Mouse (Mus musculus): ENCODE data around the gene Ttll7. TPM values are rescaled to one million over a fixed set of nuclear protein-coding genes. Genes with fewer than 3 reads are reported as not detected.

Ttll7 gene
- polyA plus RNA-seq, 1 experiment from 2014 or later, result 1.7 TPM

DNA sequence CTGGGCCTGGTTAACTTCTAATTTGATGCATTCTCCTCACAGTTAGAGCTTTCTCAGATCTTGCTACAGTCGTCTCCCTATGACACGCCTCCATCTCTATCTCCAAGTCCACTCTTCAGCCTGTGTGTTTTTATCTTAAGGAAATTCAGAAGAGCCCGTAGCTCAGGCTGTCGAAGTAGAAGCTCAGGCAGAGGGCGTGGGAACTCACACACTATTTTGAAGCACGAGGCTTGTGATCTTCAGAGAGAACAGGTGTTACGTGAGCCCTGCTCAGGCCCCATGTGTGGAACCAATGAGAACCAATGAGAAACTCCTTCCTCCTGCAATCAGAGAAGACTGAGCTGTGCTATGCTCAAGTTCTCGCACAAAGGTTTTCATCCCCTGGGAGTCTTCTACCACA is 65.7 kb downstream of the Ttll7 start:
- no peak overlapping the region for H3K9ac ChIP-seq
- 53% methylated on average over 8 of the region's 8 CpGs for WGBS

DNA sequence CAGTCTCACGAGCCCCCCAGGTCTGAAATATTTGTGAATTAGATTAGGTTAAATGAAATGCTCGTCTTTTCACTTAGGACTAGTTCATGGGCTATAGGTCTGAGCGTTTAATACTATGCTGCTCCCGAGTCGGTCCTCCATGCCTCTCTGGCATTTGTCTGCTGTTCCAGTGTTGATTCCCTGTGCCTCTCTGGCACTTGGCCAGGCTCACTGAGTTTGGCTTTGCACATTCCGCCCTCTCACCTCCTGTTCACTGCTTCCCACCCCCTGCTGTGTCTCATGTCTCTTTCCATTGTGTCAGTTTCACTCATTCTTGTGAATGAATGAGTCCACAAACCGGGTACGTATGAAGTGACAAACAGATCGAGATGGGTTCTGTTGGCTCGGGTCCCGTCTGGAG is 66.2 kb downstream of the Ttll7 start:
- H3K4me1 ChIP-seq, result no peaks in the 10 kb centered on the region
- H3K9ac ChIP-seq, result no peak overlapping the region
- no peak for ATAC-seq (ENCODE audit: insufficient number of reproducible peaks, low FRiP score, low TSS enrichment, low read depth)
- 78% methylated on average over 11 of the region's 11 CpGs for WGBS
- H3K4me2 ChIP-seq, result no peak overlapping the region
- no peak overlapping the region for H3K27ac ChIP-seq
- no peaks in the 10 kb centered on the region for H3K9me3 ChIP-seq
- no peaks in the 10 kb centered on the region for H3K36me3 ChIP-seq
- no peak overlapping the region for H3K4me3 ChIP-seq
- H3K27me3 ChIP-seq, result no peaks in the 10 kb centered on the region

More for the DNA sequence above, 65.7 kb downstream of the Ttll7 start:
- no peak overlapping the region for H3K4me3 ChIP-seq
- no peaks in the 10 kb centered on the region for H3K36me3 ChIP-seq
- H3K4me1 ChIP-seq, result no peaks in the 10 kb centered on the region
- no peak overlapping the region for H3K4me2 ChIP-seq
- H3K9me3 ChIP-seq, result no peaks in the 10 kb centered on the region
- H3K27me3 ChIP-seq, result no peaks in the 10 kb centered on the region
- no peak overlapping the region for H3K27ac ChIP-seq
- no peak for ATAC-seq (ENCODE audit: insufficient number of reproducible peaks, low FRiP score, low TSS enrichment, low read depth)

DNA sequence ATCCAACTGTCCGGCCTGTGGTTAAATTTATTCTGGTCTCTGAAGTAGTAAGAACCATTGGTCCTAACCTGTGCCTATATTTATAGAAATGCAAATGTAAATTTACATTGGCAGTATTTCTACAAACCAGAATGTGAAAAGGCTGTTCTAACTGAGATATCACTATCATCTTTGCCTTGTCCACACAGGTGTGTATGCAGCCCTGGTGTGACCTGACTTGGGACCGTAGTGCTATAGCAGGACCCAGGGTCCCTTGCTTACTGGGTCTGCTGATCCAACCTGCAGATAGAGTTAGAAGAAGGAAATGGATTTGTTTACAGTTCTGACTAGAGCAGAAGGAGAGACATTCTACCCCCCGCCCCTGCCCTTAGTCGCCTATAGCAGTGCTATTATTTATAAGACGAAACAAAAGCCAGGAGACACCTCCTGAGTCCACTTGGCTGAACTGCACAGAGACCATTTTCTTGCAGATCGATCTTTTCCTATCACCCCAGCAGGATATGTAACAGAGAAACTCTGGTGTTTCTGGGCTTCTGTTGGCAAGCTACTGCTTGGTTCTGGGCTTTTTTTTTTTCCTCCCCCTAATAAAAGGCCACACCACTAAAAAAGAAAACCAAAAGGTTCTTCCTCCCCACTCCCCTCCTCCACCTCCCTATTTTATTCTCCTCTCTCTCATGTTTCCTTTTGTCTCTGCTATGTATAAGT is 75.3 kb downstream of the Ttll7 start:
- Histone ChIP-seq H3K4me2 (no peak overlapping the region), H3K36me3 (no peaks in the 10 kb centered on the region), H3K27me3 (no peaks in the 10 kb centered on the region), H3K27ac (no peak overlapping the region), H3K4me3 (no peak overlapping the region), H3K9me3 (no peaks in the 10 kb centered on the region), H3K9ac (no peak overlapping the region), H3K4me1 (no peaks in the 10 kb centered on the region)
- no peak for ATAC-seq (ENCODE audit: insufficient number of reproducible peaks, low FRiP score, low TSS enrichment, low read depth)
- 81% methylated on average over 6 of the region's 6 CpGs for WGBS

DNA sequence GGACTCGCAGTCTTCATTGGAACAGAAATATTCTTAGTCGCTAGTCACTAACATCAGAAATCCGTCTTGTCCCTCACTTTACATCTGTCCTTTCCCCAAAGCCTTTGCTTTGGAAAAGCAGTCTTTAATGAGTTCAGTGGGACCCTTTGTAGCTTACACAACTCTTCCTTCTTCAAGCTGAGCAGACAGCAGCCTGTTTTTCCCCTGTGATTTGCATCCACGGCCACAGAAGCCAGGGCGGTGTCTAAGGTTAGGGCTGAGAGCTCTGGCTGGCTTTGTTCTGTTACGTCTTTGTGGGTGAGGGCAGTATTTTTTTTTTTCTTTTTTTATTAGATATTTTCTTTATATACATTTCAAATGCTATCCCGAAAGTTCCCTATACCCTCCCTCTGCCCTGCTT is 76.0 kb downstream of the Ttll7 start:
- no peak overlapping the region for H3K4me3 ChIP-seq
- H3K9ac ChIP-seq, result no peak overlapping the region
- H3K36me3 ChIP-seq, result no peaks in the 10 kb centered on the region
- H3K27me3 ChIP-seq, result no peaks in the 10 kb centered on the region
- H3K4me1 ChIP-seq, result no peaks in the 10 kb centered on the region
- H3K27ac ChIP-seq, result no peak overlapping the region
- no peak overlapping the region for H3K4me2 ChIP-seq
- H3K9me3 ChIP-seq, result no peaks in the 10 kb centered on the region
- 88% methylated on average over 7 of the region's 7 CpGs for WGBS
- no peak for ATAC-seq (ENCODE audit: insufficient number of reproducible peaks, low FRiP score, low TSS enrichment, low read depth)

DNA sequence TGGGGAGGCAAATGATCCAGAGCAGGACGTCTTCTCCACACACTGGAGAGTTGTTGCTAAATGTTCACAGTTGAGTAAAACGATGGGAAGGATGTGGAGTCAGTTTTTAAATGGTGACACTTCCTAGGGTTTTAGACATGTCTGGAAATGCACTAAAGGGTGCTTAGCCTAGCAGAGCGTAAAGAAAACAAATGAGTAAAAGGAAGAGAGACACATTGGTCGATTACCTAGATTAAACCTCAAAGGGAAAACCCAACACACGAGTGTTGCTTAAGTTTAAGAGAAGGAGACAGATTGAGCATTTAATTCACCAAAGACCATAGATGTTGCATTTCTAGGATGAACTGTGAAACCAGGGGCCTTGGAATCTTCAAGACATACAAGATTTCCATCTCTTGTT is 76.8 kb downstream of the Ttll7 start:
- Histone ChIP-seq H3K9me3 (no peaks in the 10 kb centered on the region), H3K4me1 (no peaks in the 10 kb centered on the region), H3K27ac (no peak overlapping the region), H3K36me3 (no peaks in the 10 kb centered on the region), H3K4me3 (no peak overlapping the region), H3K27me3 (no peaks in the 10 kb centered on the region), H3K9ac (no peak overlapping the region), H3K4me2 (no peak overlapping the region)
- ATAC-seq (ENCODE audit: insufficient number of reproducible peaks, low FRiP score, low TSS enrichment, low read depth), result no peak
- 78% methylated on average over 5 of the region's 5 CpGs for WGBS

DNA sequence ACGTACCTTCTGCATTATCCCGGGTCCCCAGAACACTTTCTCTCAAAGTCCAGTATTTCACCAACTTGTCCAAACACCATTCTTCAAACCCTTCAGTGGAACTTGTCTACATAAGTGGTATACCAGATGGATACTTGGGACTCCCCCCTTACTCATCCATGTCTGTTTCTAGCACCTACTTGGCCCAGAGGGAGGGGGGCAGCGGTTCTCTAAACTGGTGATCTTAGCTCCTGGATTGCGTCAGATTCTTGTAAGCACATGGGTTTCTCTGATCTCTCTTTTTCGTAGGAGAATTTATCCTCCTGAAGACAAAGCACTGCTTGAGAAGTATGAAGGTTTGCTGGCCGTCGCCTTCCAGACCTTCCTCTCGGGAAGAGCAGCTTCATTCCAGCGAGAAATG is 79.0 kb downstream of the Ttll7 start:
- 91% methylated on average over 9 of the region's 9 CpGs for WGBS
- H3K27ac ChIP-seq, result no peak overlapping the region
- H3K36me3 ChIP-seq, result no peaks in the 10 kb centered on the region
- ATAC-seq (ENCODE audit: insufficient number of reproducible peaks, low FRiP score, low TSS enrichment, low read depth), result no peak
- H3K4me3 ChIP-seq, result no peak overlapping the region
- no peak overlapping the region for H3K9ac ChIP-seq
- no peaks in the 10 kb centered on the region for H3K9me3 ChIP-seq
- no peak overlapping the region for H3K4me2 ChIP-seq
- H3K4me1 ChIP-seq, result no peaks in the 10 kb centered on the region
- no peaks in the 10 kb centered on the region for H3K27me3 ChIP-seq

DNA sequence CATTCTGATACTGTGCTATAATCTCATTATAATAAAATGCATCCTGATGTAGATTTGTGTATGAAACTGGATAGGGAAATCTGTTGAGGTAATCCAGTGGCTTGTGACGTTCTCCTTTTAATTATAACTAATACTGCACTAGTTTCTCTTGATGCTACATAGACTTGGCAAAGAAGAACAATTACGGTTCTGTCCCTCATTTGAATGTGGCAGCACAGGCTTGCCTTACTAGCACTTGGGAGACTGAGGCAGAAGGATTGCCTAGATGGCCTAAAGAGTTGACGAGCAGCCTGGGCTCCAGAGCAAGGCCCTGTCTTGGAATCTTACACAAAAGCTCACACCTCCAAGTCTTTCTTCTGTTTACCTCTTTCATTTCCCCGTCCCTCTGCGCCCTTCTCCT is 80.3 kb downstream of the Ttll7 start:
- Histone ChIP-seq H3K4me3 (no peak overlapping the region), H3K9ac (no peak overlapping the region), H3K4me1 (no peaks in the 10 kb centered on the region), H3K27ac (no peak overlapping the region), H3K4me2 (no peak overlapping the region), H3K9me3 (no peaks in the 10 kb centered on the region), H3K27me3 (no peaks in the 10 kb centered on the region), H3K36me3 (no peaks in the 10 kb centered on the region)
- 72% methylated on average over 5 of the region's 5 CpGs for WGBS
- no peak for ATAC-seq (ENCODE audit: insufficient number of reproducible peaks, low FRiP score, low TSS enrichment, low read depth)

DNA sequence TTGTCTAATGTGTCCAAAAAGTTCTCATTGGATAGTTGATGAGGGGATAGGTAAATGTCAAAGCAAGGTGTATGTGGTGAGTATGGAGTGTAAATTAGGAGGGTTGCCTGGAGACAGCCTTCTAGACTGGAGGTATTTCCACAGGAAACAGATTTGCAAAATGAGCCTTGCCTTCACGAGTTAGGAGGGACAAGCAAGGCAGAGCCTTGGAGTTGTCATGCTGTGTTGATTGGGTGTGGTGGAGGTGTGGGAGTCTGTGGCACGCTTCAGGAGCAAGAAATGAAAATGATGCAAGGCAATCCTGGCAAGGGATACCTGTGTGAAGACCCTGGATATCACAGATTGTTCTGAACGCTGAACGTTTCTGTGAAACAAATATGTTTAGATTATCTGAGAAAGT is 84.7 kb downstream of the Ttll7 start:
- Histone ChIP-seq H3K27ac (no peak overlapping the region), H3K4me3 (no peak overlapping the region), H3K4me2 (no peak overlapping the region), H3K4me1 (no peaks in the 10 kb centered on the region), H3K9ac (no peak overlapping the region), H3K9me3 (no peaks in the 10 kb centered on the region), H3K36me3 (no peaks in the 10 kb centered on the region), H3K27me3 (no peaks in the 10 kb centered on the region)
- 78% methylated on average over 4 of the region's 4 CpGs for WGBS
- ATAC-seq (ENCODE audit: insufficient number of reproducible peaks, low FRiP score, low TSS enrichment, low read depth), result no peak

DNA sequence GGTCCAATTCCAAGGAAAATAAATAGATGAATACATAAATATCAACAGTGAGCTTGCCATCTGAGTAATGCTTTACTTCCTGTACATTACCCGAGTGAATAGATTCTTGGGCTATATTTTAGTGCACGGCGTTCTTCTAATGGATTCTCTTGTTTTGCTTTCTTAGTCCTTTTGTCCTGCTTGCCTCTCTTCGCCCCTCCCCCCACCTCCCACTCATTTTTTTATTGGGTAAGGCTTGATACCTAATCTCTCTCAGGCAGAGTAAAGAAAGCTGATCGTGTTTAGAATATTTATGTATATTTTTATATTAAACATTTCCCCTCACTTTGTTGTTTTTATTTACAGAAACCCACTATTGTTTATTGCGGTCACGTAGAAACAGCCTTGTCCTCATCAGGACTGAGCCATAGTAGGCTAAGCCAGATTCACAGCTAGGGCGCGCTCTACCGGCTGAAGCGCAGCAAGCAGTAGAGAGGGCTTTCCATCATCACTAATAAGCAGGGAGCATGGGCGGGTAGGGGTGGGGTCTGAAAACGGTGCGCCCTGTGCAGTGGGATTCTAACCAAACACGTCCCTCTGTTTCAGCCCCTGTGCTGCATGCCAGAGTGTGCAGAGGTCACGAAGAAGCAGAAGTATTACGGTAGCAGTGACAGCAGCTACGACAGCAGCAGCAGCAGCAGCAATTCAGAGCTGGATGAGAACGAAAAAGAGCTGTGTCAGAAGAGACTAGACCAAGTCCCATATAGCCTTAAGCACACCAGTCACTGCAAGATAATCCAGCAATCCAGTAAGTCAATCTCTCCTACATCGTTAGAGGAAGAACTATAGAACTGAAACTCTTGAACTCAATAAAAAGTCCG is 87.5 kb downstream of the Ttll7 start:
- H3K9me3 ChIP-seq, result no peaks in the 10 kb centered on the region
- 25% methylated on average over 21 of the region's 21 CpGs for WGBS
- H3K4me3 ChIP-seq, result no peak overlapping the region
- no peaks in the 10 kb centered on the region for H3K4me1 ChIP-seq
- H3K27me3 ChIP-seq, result no peaks in the 10 kb centered on the region
- H3K4me2 ChIP-seq, result no peak overlapping the region
- no peak overlapping the region for H3K27ac ChIP-seq
- no peak for ATAC-seq (ENCODE audit: insufficient number of reproducible peaks, low FRiP score, low TSS enrichment, low read depth)
- H3K9ac ChIP-seq, result no peak overlapping the region
- H3K36me3 ChIP-seq, result no peaks in the 10 kb centered on the region

DNA sequence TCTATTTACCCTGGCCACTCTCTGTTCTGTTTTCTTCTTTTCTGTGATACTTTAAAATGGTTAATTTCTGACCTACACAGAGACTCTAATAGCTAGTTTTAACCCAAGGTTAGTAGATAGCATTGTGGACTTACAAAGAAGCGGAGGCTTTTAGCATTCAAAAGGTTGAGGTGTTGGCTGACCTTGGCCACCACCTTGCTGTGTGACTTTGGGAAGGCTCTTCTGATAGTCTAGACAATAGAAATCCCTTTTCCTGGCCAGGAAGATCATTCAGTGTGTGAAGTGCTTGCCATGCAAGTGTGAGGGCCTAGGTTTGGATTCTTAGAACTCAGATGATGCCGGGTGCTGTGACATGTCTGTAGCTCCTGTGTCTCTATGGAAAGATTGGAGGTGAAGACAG is 90.9 kb downstream of the Ttll7 start:
- H3K4me1 ChIP-seq, result no peaks in the 10 kb centered on the region
- no peak overlapping the region for H3K9ac ChIP-seq
- no peak overlapping the region for H3K4me2 ChIP-seq
- no peak overlapping the region for H3K4me3 ChIP-seq
- H3K27ac ChIP-seq, result no peak overlapping the region
- WGBS, result 95% methylated on average over 2 of the region's 2 CpGs
- ATAC-seq (ENCODE audit: insufficient number of reproducible peaks, low FRiP score, low TSS enrichment, low read depth), result no peak
- H3K36me3 ChIP-seq, result no peaks in the 10 kb centered on the region
- no peaks in the 10 kb centered on the region for H3K27me3 ChIP-seq
- H3K9me3 ChIP-seq, result no peaks in the 10 kb centered on the region

DNA sequence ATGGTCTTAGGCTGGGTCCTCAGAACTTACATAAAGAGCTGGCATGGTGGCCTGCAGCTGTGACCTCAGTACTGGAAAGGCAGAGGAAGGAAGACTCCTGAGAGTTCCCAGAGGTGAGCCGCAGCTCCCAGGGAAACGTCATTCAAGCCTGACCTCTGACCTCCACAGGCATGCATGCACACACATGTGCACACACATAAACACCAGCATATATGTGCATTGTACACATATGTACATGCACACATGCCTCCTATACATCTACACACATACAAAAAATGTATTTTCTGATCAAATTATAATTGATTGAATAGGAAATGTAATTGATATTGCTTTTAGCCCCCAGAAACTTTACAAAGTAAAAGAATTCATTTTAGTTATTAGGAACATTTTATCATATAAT is 93.2 kb downstream of the Ttll7 start:
- no peaks in the 10 kb centered on the region for H3K9me3 ChIP-seq
- H3K9ac ChIP-seq, result no peak overlapping the region
- no peak for ATAC-seq (ENCODE audit: insufficient number of reproducible peaks, low FRiP score, low TSS enrichment, low read depth)
- no peak overlapping the region for H3K4me3 ChIP-seq
- WGBS, result 33% methylated on average over 2 of the region's 2 CpGs
- H3K27me3 ChIP-seq, result no peaks in the 10 kb centered on the region
- no peaks in the 10 kb centered on the region for H3K36me3 ChIP-seq
- no peak overlapping the region for H3K4me2 ChIP-seq
- H3K4me1 ChIP-seq, result no peaks in the 10 kb centered on the region
- no peak overlapping the region for H3K27ac ChIP-seq

DNA sequence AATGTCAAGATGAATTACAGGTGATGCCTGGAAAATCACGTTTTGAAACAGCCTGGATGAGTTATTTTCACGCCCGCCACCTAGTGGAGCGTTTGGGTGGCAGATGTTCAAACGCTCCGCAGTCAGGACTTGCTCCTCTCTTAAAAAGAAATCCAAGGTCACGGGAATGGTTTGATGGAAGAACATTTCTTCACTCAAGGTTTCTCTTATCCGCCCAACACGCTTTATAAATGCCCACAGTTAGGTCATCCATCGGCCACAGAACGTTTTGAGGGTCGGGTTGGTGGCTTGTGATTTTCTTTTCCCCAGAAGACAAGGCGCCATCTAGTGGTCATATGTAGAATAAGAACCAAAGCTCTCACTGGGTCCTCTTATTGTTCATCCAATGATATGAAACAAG is 93.7 kb downstream of the Ttll7 start:
- H3K4me2 ChIP-seq, result peak overlapping the region; percentile 62
- H3K9ac ChIP-seq, result no peak overlapping the region
- no peak overlapping the region for H3K27ac ChIP-seq

More for the DNA sequence above, 93.7 kb downstream of the Ttll7 start:
- under 1% methylated on average over 13 of the region's 13 CpGs for WGBS
- ATAC-seq (ENCODE audit: insufficient number of reproducible peaks, low FRiP score, low TSS enrichment, low read depth), result no peak
- H3K4me1 ChIP-seq, result no peaks in the 10 kb centered on the region
- H3K36me3 ChIP-seq, result no peaks in the 10 kb centered on the region
- H3K4me3 ChIP-seq, result peak overlapping the region; percentile 46
- no peaks in the 10 kb centered on the region for H3K27me3 ChIP-seq
- no peaks in the 10 kb centered on the region for H3K9me3 ChIP-seq

All from limb, embryonic 15.5 days (tissue).